Mouse (Mus musculus): ENCODE data around the gene Hist1h4k.
"Not testable (repeated sequence)": the region's sequence is repeated elsewhere in the genome, so short reads cannot be mapped to it uniquely, and the experiment has no call there.

Hist1h4k gene

GRCm38 (mm10) chr13:21750159-21751017 lies at the start of gene Hist1h4k:
Gene Hist1h4k (minus strand): TSS chr13:21750505.
- peak; percentile 91 for DNase-seq

- DNase-seq, result not testable (repeated sequence)
Measured at GRCm38 (mm10) chr13:21797163-21797562, 46.9 kb upstream of the Hist1h4k start.

- DNase-seq, result no peak
Measured at GRCm38 (mm10) chr13:21795584-21795983, 45.3 kb upstream of the Hist1h4k start.

GRCm38 (mm10) chr13:21790601-21791283 lies 40.4 kb upstream of the Hist1h4k start:
- DNase-seq, result no peak

GRCm38 (mm10) chr13:21789925-21790324 lies 39.6 kb upstream of the Hist1h4k start:
- DNase-seq, result no peak

GRCm38 (mm10) chr13:21787760-21788593 lies 37.7 kb upstream of the Hist1h4k start:
- no peak for DNase-seq

GRCm38 (mm10) chr13:21786899-21787629 lies 36.8 kb upstream of the Hist1h4k start, which contains the start of the genes Hist1h2an and Hist1h2bp:
Gene Hist1h2an (minus strand): TSS chr13:21787218.
Gene Hist1h2bp (plus strand): TSS chr13:21787461.
- peak; percentile 96 for DNase-seq

GRCm38 (mm10) chr13:21786189-21786898 lies 36.0 kb upstream of the Hist1h4k start:
- DNase-seq, result no peak

GRCm38 (mm10) chr13:21784311-21784710 lies 34.0 kb upstream of the Hist1h4k start:
- no peak for DNase-seq

GRCm38 (mm10) chr13:21783734-21784161 lies 33.4 kb upstream of the Hist1h4k start:
- peak; percentile 42 for DNase-seq

GRCm38 (mm10) chr13:21783255-21783617 lies 32.9 kb upstream of the Hist1h4k start, which contains the start of gene Hist1h3i:
Gene Hist1h3i (minus strand): TSS chr13:21783370.
- DNase-seq, result peak; percentile 76

- not testable (repeated sequence) for DNase-seq
Measured at GRCm38 (mm10) chr13:21782361-21783254, 32.3 kb upstream of the Hist1h4k start.

GRCm38 (mm10) chr13:21781639-21782038 lies 31.3 kb upstream of the Hist1h4k start:
- DNase-seq, result no peak

GRCm38 (mm10) chr13:21781021-21781555 lies 30.8 kb upstream of the Hist1h4k start:
- no peak for DNase-seq

- DNase-seq, result peak; percentile 53
Measured at GRCm38 (mm10) chr13:21779767-21780731, 29.7 kb upstream of the Hist1h4k start, which contains the start of gene Hist1h1b. Gene Hist1h1b (minus strand): TSS chr13:21780625.

GRCm38 (mm10) chr13:21778814-21779766 lies 28.8 kb upstream of the Hist1h4k start:
- peak; percentile 88 for DNase-seq

- no peak for DNase-seq
Measured at GRCm38 (mm10) chr13:21755707-21756106, 5.4 kb upstream of the Hist1h4k start.

Measured in lung, postnatal 36 days (tissue).